Mouse (Mus musculus): ENCODE results near the gene Adarb2.

- TF ChIP-seq CTCF (IDR thresholded peaks at IDR 0.05; ENCODE audit: borderline replicate concordance, insufficient read depth, low read depth, low read length) (no peak), POLR2A (IDR thresholded peaks at IDR 0.05; ENCODE audit: borderline replicate concordance, insufficient read depth, low read length) (no peak)
Observed at GRCm38 (mm10) chr13:8784308-8785061, 581.8 kb downstream of the Adarb2 start.
